Mouse (Mus musculus) thymus, postnatal 25 days (tissue): ENCODE measurements around the gene Hist1h3e.
"Not testable (repeated sequence)": the region's sequence is repeated elsewhere in the genome, so short reads cannot be mapped to it uniquely, and the experiment has no call there.

Experiments
- DNase-seq: peaks from one replicate; pipeline ENCODE4 v3.0.0; 2022

Hist1h3e gene

DNA sequence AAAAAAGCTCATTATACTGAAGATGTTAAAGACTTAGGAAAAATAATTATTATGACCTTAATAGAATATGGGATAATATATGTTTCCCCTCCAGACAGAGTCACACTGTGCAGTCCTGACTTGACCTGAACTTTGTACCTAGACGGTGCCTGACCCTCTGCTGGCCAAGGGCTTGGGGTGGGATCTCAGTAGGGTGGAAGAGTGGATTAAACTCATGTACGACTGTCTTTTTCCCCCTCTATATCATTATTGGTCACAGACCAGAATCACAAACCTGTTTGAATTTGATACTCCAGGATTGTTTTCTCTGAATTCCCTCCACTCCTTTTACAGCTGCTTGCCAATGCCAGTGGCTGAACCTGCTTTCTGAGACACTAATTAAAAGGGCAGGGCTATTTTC, 1.5 kb downstream of the Hist1h3e start:
- DNase-seq = not testable (repeated sequence)

- DNase-seq = no peak
Observed at GRCm38 (mm10) chr13:23556906-23557305, 5.3 kb downstream of the Hist1h3e start.

DNA sequence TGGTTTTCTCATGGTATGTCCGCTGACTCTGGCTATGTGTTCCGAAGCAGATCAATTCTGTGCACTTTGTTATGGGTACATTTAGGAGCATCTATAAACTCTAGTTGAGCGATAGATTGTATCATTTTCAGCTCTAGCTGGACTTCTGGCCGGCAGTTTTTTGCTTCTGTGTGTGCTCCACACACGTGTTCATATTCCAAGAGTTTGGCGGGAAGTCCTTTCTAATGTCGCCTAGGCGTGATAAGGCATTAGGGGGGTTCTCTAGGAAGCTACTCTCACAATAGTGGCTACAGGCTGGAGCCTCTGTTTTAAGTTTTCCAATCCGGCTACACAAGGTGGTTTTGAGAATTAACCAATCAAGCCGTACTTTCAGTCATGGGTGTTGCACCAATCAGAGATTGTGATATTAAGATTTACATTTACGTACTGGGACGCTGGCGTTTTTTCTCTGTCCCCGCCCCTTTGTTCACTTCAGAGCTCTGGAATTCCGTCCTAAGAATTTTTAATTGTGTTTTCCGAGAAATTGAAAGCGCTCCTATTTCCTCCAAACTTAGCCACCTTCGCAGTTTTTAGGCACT, 6.2 kb downstream of the Hist1h3e start:
- DNase-seq = peak; percentile 74

DNA sequence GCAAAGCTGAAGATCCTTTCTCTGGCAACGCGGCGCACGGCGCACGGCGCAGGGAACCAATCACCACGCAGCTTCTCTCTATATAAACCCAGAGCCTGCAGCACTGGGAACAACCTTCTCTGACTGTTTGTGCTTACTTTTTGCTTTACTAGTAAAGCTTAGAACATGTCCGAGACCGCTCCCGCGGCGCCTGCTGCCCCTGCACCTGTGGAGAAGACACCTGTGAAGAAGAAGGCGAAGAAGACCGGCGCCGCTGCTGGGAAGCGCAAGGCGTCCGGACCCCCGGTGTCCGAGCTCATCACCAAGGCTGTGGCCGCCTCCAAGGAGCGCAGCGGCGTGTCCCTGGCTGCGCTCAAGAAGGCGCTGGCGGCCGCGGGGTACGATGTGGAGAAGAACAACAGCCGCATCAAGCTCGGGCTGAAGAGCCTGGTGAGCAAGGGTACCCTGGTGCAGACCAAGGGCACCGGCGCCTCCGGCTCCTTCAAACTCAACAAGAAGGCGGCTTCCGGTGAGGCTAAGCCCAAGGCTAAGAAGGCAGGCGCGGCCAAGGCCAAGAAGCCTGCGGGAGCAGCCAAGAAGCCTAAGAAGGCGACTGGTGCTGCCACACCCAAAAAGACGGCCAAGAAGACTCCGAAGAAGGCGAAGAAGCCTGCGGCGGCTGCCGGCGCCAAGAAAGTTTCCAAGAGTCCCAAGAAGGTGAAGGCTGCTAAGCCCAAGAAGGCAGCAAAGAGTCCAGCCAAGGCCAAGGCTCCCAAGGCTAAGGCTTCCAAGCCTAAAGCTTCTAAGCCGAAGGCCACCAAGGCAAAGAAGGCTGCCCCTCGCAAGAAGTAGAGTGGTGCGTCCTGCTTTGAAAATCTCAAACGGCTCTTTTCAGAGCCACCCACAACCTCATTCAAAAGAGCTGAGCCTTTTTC, 7.0 kb downstream of the Hist1h3e start:
- peak; percentile 92 for DNase-seq

DNA sequence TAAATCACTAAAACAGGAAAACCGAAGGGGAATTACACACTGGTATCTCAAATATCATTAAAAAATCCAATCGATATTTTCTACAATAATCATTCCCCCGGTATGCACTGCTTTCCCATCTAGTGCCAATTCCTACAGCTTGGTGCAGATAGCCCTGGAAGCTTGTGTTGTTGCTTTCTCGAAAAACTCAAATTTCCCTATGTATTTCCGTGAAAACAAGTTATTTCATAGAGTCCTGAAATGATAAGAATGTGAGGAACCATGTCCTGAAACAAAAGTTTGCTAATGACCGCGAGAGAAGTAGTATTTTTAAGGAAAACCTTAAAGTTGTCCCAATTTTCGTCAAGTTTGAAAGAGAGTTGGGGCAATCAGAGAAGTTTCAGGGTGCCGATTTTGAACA, 7.8 kb downstream of the Hist1h3e start:
- DNase-seq = no peak

DNA sequence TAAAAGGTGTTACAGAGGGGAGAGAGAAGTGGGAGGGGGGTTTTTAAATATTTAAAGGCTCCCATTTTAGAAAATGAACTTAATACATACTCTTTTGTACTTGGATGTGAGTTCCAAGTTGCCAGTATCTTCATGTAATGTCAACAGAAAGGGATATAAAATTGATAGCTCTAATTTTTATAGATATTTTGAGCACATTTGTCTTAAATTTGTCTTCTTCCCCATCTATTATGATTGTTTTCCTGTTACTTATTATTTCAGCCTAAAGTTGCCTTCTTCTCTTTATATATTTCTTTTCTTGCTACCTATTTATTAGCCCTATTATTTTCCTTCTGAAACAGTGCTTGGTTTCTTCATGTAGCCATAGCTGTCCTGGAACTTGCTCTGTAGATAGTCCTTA, 9.2 kb downstream of the Hist1h3e start, which contains the start of gene Hist1h1d:
TSS of gene Hist1h1d (plus strand) at position 301 of the 400 bp plus-strand sequence.
- DNase-seq = no peak

GRCm38 (mm10) chr13:23551931-23552914, 9.9 kb downstream of the Hist1h3e start:
- DNase-seq = no peak

GRCm38 (mm10) chr13:23551146-23551834, 10.9 kb downstream of the Hist1h3e start, which contains the start of gene Hist1h4f:
Gene Hist1h4f (minus strand): TSS chr13:23551648.
- DNase-seq = peak; percentile 91

- DNase-seq = no peak
Observed at GRCm38 (mm10) chr13:23550761-23551145, 11.4 kb downstream of the Hist1h3e start.

GRCm38 (mm10) chr13:23546694-23547093, 15.5 kb downstream of the Hist1h3e start:
- DNase-seq = no peak

DNA sequence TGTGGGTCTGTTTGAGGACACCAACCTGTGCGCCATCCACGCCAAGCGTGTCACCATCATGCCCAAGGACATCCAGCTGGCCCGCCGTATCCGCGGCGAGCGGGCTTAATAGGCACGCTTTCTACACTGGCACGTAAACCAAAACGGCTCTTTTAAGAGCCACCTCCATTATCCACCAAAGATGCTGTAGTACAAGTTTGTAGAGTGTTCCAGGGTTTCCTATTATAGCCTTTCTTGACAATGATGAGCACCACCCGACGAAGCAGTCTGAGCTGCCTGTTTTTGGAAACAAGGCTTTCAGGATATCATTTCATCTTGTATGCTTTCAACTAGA, 17.4 kb downstream of the Hist1h3e start:
- peak; percentile 50 for DNase-seq

- peak; percentile 82 for DNase-seq
Observed at GRCm38 (mm10) chr13:23543965-23544786, 18.0 kb downstream of the Hist1h3e start, which contains the start of gene Hist1h3f. Gene Hist1h3f (plus strand): TSS chr13:23544052.

GRCm38 (mm10) chr13:23542999-23543607, 19.1 kb downstream of the Hist1h3e start, which contains the start of gene Hist1h2bh:
Gene Hist1h2bh (minus strand): TSS chr13:23543392.
- DNase-seq = peak; percentile 81

DNA sequence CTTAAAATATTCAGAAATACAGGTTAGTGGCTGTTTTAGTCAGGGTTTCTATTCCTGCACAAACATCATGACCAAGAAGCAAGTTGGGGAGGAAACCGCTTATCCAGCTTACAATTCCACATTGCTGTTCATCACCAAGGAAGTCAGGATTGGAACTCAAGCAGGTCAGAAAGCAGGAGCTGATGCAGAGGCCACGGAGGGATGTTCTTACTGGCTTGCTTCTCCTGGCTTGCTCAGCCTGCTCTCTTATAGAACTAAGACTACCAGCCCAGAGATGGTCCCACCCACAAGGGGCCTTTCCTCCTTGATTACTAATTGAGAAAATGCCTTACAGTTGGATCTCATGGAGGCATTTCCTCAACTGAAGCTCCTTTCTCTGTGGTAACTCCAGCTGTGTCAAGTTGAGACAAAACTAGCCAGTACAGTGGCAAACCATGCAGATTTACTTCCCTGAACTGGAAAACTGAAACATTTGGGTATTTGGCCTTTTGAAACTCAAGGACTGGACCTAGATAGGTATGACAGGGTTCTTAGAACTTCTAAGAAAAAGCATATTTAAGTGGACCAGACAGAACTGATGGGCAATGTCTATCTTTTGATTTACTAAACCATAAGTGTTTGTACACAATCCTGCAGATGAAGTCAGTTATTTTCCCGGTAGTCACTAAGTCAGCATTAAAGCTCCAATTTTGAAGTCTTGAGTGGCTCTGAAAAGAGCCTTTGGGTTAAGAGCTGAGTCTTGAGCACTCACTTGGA, 19.8 kb downstream of the Hist1h3e start:
- DNase-seq = not testable (repeated sequence)

DNA sequence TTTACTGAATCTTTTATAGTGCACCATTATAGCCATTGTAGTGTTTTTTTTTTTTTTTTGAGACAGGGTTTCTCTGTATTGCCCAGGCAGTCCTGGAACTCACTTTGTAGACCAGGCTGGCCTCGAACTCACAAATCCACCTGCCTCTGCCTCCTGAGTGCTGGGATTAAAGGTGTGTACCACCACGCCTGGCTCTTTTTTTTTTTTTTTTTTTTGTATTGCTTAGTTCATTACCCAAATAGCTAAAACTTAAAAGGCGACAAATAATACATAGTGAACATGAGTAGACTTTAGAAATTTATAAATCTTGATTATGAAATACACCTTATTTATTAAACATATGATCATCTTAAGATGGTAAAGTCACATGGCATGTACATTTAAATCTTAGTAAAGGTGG, 20.7 kb downstream of the Hist1h3e start:
- DNase-seq = no peak

DNA sequence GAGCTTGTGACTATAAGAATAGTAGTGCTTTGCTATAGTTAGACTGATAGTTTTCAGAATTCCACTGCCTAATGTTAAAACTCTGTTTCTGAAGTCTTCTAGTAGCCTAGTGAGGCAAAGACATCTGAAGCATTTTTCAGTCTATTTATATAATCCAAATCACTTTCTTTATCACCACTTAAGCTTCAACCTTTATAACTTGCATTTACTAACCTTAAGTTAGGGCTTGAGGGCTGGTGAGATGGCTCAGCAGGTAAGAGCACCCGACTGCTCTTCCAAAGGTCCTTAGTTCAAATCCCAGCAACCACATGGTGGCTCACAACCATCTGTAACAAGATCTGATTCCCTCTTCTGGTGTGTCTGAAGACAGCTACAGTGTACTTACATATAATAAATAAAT, 22.3 kb downstream of the Hist1h3e start:
- DNase-seq = not testable (repeated sequence)

DNA sequence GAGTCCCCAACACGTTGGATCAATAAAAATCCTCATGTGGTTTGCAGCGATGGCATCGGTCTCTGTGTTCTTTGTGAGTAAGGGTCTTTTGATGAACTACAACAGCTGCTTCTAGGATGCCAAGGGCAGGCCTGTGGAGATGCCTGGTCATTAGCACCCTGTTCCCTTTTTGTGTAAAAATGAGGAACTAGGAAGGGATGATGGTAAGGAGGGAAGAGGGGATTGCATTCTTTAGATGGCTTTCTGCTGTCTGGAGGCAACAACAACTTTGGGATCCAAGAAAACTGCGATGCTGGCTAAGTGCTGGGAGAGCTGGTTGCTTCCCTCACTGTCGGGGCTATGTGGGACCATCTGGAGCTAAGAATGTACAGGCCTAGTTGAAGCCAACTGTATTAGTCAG, 23.9 kb downstream of the Hist1h3e start:
- DNase-seq = no peak

DNA sequence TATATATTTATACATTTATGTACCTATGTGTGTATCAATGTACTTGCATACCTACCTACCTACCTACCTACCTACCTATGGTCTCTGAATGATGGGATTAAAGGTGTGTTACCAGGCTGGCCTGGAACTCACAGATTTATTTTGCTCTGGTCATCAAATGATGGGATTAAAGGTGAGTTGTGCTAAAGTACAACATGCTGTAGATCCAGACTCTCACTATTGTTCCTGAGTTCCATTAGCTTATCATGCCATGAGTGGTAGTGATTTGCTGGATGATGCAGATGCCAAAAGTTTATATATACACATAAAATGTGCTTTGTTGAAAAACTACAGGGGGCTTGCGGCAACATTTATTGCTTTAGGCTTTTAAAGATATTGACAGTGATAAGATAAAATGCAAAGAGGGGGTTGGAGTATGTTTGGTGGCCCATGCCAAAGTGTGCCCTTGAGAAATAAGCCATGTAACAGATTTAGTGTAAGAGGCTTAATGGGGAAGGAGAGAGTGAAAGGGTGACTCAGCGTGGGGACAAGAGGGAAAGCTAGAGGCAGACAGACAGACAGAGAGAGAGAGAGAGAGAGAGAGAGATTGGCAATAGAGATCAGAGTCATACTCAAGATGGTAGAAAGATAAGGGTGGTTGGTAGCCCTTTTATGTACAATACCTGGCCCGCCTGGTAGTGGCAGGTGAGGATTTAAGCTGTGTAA, 25.0 kb downstream of the Hist1h3e start:
- no peak for DNase-seq

DNA sequence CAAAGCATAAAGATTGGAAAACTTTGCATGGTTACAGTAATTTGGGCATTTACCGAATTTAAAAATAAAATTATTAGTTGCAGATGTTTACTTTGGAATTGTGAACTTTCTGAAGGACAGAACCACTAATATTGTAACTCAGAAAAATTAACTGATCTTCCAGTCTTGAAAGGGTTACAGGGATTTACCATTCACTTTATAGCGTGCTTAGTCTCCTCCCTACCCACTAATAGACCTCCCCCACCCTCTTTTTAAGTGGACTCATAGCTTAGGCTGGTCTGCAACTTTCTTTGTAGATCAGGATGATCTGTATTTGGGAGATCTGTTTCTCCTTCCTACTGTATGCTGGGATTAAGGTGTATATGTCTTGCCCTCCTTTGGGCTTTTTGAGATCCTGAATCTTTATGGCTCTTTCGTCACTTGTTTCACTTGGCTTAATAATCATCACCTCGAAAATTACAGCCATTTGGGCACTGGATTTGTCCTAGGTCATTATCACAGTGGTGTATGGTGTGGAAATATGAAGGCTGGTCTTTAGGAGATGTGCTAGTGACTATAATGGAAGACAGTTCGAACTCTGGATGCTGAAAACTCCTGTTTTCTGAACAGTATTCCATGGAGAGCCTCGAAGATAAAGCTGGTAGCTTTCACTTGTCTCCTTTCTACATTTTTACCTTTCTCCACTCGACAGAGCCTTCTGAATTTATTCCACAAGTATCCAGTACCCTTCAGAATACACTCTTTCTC, 25.9 kb downstream of the Hist1h3e start:
- no peak for DNase-seq
